Mouse (Mus musculus): ENCODE data around the gene Cdc37. TPM values are rescaled to one million over a fixed set of nuclear protein-coding genes. Genes with fewer than 3 reads are reported as not detected.
A peak's percentile ranks its signal among the peaks of the same experiment; 100 is the strongest.

The Cdc37 gene
- polyA plus RNA-seq, 1 experiment from 2014 or later = 203 TPM

- no peak for ATAC-seq (replicated peaks; ENCODE audit: insufficient number of reproducible peaks, insufficient read depth, low FRiP score, low read depth)
Observed at GRCm38 (mm10) chr9:21134595-21135328, 15.0 kb downstream of the Cdc37 start.

GRCm38 (mm10) chr9:21133064-21133707 is 16.6 kb downstream of the Cdc37 start:
- H3K4me3 ChIP-seq = no peak overlapping the region
- no peak overlapping the region for H3K27ac ChIP-seq
- ATAC-seq (replicated peaks; ENCODE audit: insufficient number of reproducible peaks, insufficient read depth, low FRiP score, low read depth) = no peak
- H3K36me3 ChIP-seq = peaks cover 3% of the 10 kb centered on the region; the same call in 1 of the 2 replicates
- no peaks in the 10 kb centered on the region for H3K9me3 ChIP-seq (replicated peaks)
- no peaks in the 10 kb centered on the region for H3K27me3 ChIP-seq
- 64% methylated on average over 9 of the region's 9 CpGs for WGBS
- H3K9ac ChIP-seq = no peak overlapping the region
- H3K4me2 ChIP-seq = no peak overlapping the region
- H3K4me1 ChIP-seq (replicated peaks) = peaks cover 29% of the 10 kb centered on the region

More at GRCm38 (mm10) chr9:21134595-21135328, 15.0 kb downstream of the Cdc37 start:
- 55% methylated on average over 9 of the region's 9 CpGs for whole genome bisulfite sequencing
- Histone ChIP-seq H3K4me3 (no peak overlapping the region), H3K36me3 (peaks cover 17% of the 10 kb centered on the region), H3K4me1 (replicated peaks) (peaks cover 29% of the 10 kb centered on the region), H3K27ac (0 out of 2 replicates have a peak overlapping the region, but pooled peaks have one; percentile 17), H3K27me3 (no peaks in the 10 kb centered on the region), H3K9me3 (replicated peaks) (no peaks in the 10 kb centered on the region), H3K4me2 (no peak overlapping the region), H3K9ac (no peak overlapping the region)

- WGBS = 76% methylated on average over 12 of the region's 12 CpGs
- Histone ChIP-seq H3K9me3 (replicated peaks) (no peaks in the 10 kb centered on the region), H3K27ac (no peak overlapping the region), H3K9ac (no peak overlapping the region), H3K36me3 (no peaks in the 10 kb centered on the region), H3K4me1 (replicated peaks) (peaks cover 29% of the 10 kb centered on the region), H3K4me2 (no peak overlapping the region; the same call in 1 of the 2 replicates), H3K4me3 (no peak overlapping the region), H3K27me3 (no peaks in the 10 kb centered on the region)
- ATAC-seq (replicated peaks; ENCODE audit: insufficient number of reproducible peaks, insufficient read depth, low FRiP score, low read depth) = no peak
Observed at GRCm38 (mm10) chr9:21132102-21132775, 17.5 kb downstream of the Cdc37 start.

- ATAC-seq (replicated peaks; ENCODE audit: insufficient number of reproducible peaks, insufficient read depth, low FRiP score, low read depth) = peak; percentile 93
- Histone ChIP-seq H3K4me2 (peak within 1 kb of the TSS; percentile 71), H3K9ac (peak within 1 kb of the TSS; percentile 69), H3K4me3 (peak within 1 kb of the TSS; percentile 73), H3K27me3 (no peaks in the 10 kb centered on the region), H3K9me3 (replicated peaks) (no peaks in the 10 kb centered on the region), H3K36me3 (no peaks in the 10 kb centered on the region), H3K4me1 (replicated peaks) (peaks cover 35% of the 10 kb centered on the region), H3K27ac (peak within 1 kb of the TSS; percentile 76)
- WGBS = 6% methylated on average over 37 of the region's 37 CpGs
Observed at GRCm38 (mm10) chr9:21131059-21131956, 18.5 kb downstream of the Cdc37 start, which contains the start of gene Tyk2. Gene Tyk2, minus strand, starts transcription at chr9:21131243.

- no peak overlapping the region for H3K4me2 ChIP-seq
- peak overlapping the region; percentile 86 for H3K27ac ChIP-seq
- H3K36me3 ChIP-seq = peaks cover 21% of the 10 kb centered on the region
- no peaks in the 10 kb centered on the region for H3K27me3 ChIP-seq
- H3K9me3 ChIP-seq (replicated peaks) = no peaks in the 10 kb centered on the region
- WGBS = 20% methylated on average over 2 of the region's 2 CpGs
- peak; percentile 76 for ATAC-seq (replicated peaks; ENCODE audit: insufficient number of reproducible peaks, insufficient read depth, low FRiP score, low read depth)
- peaks cover 24% of the 10 kb centered on the region for H3K4me1 ChIP-seq (replicated peaks)
- H3K9ac ChIP-seq = no peak overlapping the region
- H3K4me3 ChIP-seq = no peak overlapping the region
Observed at GRCm38 (mm10) chr9:21126259-21126627, 23.5 kb downstream of the Cdc37 start.

GRCm38 (mm10) chr9:21125502-21126258 is 24.1 kb downstream of the Cdc37 start:
- H3K9ac ChIP-seq = no peak overlapping the region
- WGBS = 71% methylated on average over 9 of the region's 9 CpGs
- no peak overlapping the region for H3K4me3 ChIP-seq
- no peak for ATAC-seq (replicated peaks; ENCODE audit: insufficient number of reproducible peaks, insufficient read depth, low FRiP score, low read depth)
- peaks cover 26% of the 10 kb centered on the region for H3K36me3 ChIP-seq
- H3K27me3 ChIP-seq = no peaks in the 10 kb centered on the region
- H3K27ac ChIP-seq = peak overlapping the region; percentile 86
- no peak overlapping the region for H3K4me2 ChIP-seq
- H3K4me1 ChIP-seq (replicated peaks) = peaks cover 24% of the 10 kb centered on the region
- no peaks in the 10 kb centered on the region for H3K9me3 ChIP-seq (replicated peaks)

GRCm38 (mm10) chr9:21124837-21125236 is 24.9 kb downstream of the Cdc37 start:
- peaks cover 34% of the 10 kb centered on the region for H3K36me3 ChIP-seq
- H3K27me3 ChIP-seq = no peaks in the 10 kb centered on the region
- peaks cover 18% of the 10 kb centered on the region for H3K4me1 ChIP-seq (replicated peaks)
- no peak overlapping the region for H3K4me2 ChIP-seq
- no peak overlapping the region for H3K27ac ChIP-seq
- no peak overlapping the region for H3K4me3 ChIP-seq
- no peaks in the 10 kb centered on the region for H3K9me3 ChIP-seq (replicated peaks)
- WGBS = 86% methylated on average over 5 of the region's 5 CpGs
- ATAC-seq (replicated peaks; ENCODE audit: insufficient number of reproducible peaks, insufficient read depth, low FRiP score, low read depth) = no peak
- no peak overlapping the region for H3K9ac ChIP-seq

- no peaks in the 10 kb centered on the region for H3K27me3 ChIP-seq
- no peak overlapping the region for H3K27ac ChIP-seq
- peaks cover 12% of the 10 kb centered on the region for H3K4me1 ChIP-seq (replicated peaks)
- no peaks in the 10 kb centered on the region for H3K9me3 ChIP-seq (replicated peaks)
- ATAC-seq (replicated peaks; ENCODE audit: insufficient number of reproducible peaks, insufficient read depth, low FRiP score, low read depth) = no peak
- WGBS = 76% methylated on average over 16 of the region's 16 CpGs
- H3K9ac ChIP-seq = no peak overlapping the region
- no peak overlapping the region for H3K4me2 ChIP-seq
- H3K4me3 ChIP-seq = no peak overlapping the region
- peaks cover 35% of the 10 kb centered on the region for H3K36me3 ChIP-seq
Observed at GRCm38 (mm10) chr9:21121483-21121882, 28.3 kb downstream of the Cdc37 start.

GRCm38 (mm10) chr9:21117073-21117472 is 32.7 kb downstream of the Cdc37 start:
- Histone ChIP-seq H3K36me3 (peaks cover 23% of the 10 kb centered on the region; the same call in 1 of the 2 replicates), H3K9ac (no peak overlapping the region), H3K4me2 (no peak overlapping the region), H3K27ac (no peak overlapping the region), H3K4me3 (no peak overlapping the region), H3K4me1 (replicated peaks) (no peaks in the 10 kb centered on the region), H3K27me3 (no peaks in the 10 kb centered on the region), H3K9me3 (replicated peaks) (no peaks in the 10 kb centered on the region)
- 78% methylated on average over 6 of the region's 6 CpGs for WGBS
- ATAC-seq (replicated peaks; ENCODE audit: insufficient number of reproducible peaks, insufficient read depth, low FRiP score, low read depth) = no peak

- H3K4me2 ChIP-seq = no peak overlapping the region
- no peak for ATAC-seq (replicated peaks; ENCODE audit: insufficient number of reproducible peaks, insufficient read depth, low FRiP score, low read depth)
- no peaks in the 10 kb centered on the region for H3K9me3 ChIP-seq (replicated peaks)
- H3K4me3 ChIP-seq = no peak overlapping the region
- no peaks in the 10 kb centered on the region for H3K27me3 ChIP-seq
- H3K4me1 ChIP-seq (replicated peaks) = no peaks in the 10 kb centered on the region
- no peak overlapping the region for H3K27ac ChIP-seq
- H3K9ac ChIP-seq = no peak overlapping the region
- H3K36me3 ChIP-seq = peaks cover 7% of the 10 kb centered on the region; the same call in 1 of the 2 replicates
- 79% methylated on average over 8 of the region's 8 CpGs for WGBS
Observed at GRCm38 (mm10) chr9:21115105-21115504, 34.7 kb downstream of the Cdc37 start.
